Mouse (Mus musculus) ZHBTc4 (cell line): ENCODE results near the gene Gm20425.

Experiments used
- DNase-seq: peaks from one replicate; pipeline ENCODE4 v3.0.0-alpha.2; 2011; ENCODE audit warnings: low read depth, low spot score

Gm20425 gene

GRCm38 (mm10) chr9:103154568-103154967, 75.5 kb downstream of the Gm20425 start:
- peak; percentile 77 for DNase-seq

DNA sequence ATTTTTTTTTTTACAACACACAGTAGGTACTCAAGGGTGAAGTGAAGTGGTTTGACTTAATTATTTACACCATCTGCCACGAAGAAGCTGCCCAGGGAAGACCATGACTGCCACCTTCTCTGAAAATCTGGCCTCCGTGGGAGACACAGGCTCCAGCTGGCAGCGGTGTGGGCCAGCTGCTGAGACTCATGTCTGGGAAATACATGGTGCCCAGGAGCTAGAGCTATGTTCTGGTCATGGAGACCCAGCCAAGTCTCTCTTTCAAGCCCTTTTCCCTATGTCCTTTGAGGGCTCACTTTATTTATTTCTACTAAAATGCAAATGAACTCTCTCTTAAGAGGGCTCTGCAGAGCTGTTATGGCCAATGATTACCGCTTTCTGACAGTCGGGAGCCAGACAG, 76.8 kb downstream of the Gm20425 start:
- DNase-seq: no peak

- DNase-seq: no peak
Measured at GRCm38 (mm10) chr9:103149074-103149799, 80.9 kb downstream of the Gm20425 start.

DNA sequence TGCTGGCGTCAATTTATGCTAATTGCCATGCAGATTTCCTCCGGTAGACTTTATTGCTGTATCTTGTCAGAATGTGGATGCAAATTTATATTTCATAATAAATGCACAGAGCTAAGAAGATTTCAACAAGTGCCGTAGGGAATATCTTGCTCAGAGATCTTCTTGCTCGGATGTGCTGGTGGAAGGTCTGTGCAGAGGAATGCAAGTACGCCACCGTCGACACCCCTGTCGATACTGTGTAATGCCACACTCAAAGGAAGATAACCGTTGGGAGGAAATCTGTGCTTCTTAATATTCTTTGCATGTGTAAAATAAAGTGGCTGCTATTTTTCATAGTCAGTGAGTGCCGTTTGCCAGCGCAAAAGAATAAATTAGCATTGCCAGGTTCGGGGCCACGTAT, 83.0 kb downstream of the Gm20425 start:
- peak; percentile 25 for DNase-seq

GRCm38 (mm10) chr9:103146703-103147102, 83.4 kb downstream of the Gm20425 start:
- peak; percentile 88 for DNase-seq

DNA sequence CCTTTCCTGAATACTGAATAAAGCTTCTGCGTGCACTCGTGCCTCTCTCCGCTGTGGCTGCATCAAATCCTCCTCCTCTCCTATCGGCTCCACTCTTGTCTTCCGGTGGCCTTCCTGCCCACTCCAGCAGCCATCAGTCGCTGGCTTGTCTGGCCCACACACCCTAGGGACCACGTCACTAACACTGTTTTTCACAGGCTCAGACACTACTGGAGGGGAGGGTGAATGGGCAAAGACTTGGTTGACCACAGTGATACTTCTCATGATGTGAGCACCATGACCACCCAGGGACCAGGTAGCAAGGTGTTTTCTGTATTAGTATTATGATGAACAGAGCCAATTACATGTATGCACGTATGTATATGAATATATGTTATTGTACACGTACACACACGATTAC, 83.8 kb downstream of the Gm20425 start:
- peak; percentile 22 for DNase-seq

GRCm38 (mm10) chr9:103145351-103145750, 84.8 kb downstream of the Gm20425 start:
- no peak for DNase-seq

- DNase-seq: no peak
Measured at GRCm38 (mm10) chr9:103143881-103144280, 86.2 kb downstream of the Gm20425 start.

- DNase-seq: no peak
Measured at GRCm38 (mm10) chr9:103141266-103141665, 88.8 kb downstream of the Gm20425 start.

- peak; percentile 53 for DNase-seq
Measured at GRCm38 (mm10) chr9:103140384-103140783, 89.7 kb downstream of the Gm20425 start.
